Mouse (Mus musculus) small intestine, adult 2 months (tissue): ENCODE measurements around the gene Ap1g1. TPM values are rescaled to one million over a fixed set of nuclear protein-coding genes. Genes with fewer than 3 reads are reported as not detected.
A peak's percentile ranks its signal among the peaks of the same experiment; 100 is the strongest.

Experiments
- H3K27ac ChIP-seq: fragments of 200-500 bp; 2 replicates; pipeline ENCODE4 v1.5.1; 2012; ENCODE audit warnings: low read depth, low read length, control low read depth, inconsistent platforms; ENCODE audit not compliant: insufficient read depth
- H3K27me3 ChIP-seq: fragments of 200-500 bp; 2 replicates; pipeline ENCODE4 v1.6.1; 2012; ENCODE audit warnings: mild to moderate bottlenecking, moderate library complexity, low read length, inconsistent platforms; ENCODE audit not compliant: control insufficient read depth, insufficient read depth
- H3K36me3 ChIP-seq: fragments of 200-500 bp; 2 replicates; pipeline ENCODE4 v1.6.1; 2012; ENCODE audit warnings: mild to moderate bottlenecking, low read length, control low read depth, inconsistent platforms; ENCODE audit not compliant: control insufficient read depth, insufficient read depth
- H3K4me1 ChIP-seq: fragments of 200-500 bp; 2 replicates; pipeline ENCODE4 v1.6.1; 2012; ENCODE audit warnings: low read length, inconsistent platforms, mixed read lengths; ENCODE audit not compliant: control insufficient read depth, insufficient read depth, insufficient read length
- H3K4me3 ChIP-seq: fragments of 200-500 bp; 2 replicates; pipeline ENCODE4 v1.5.1; 2012; ENCODE audit warnings: low read depth, mild to moderate bottlenecking, control low read depth, inconsistent platforms, low read length, moderate library complexity
- CTCF ChIP-seq: fragments of 200-500 bp; IDR thresholded peaks from 2 replicates; pipeline ENCODE4 v1.5.1; 2012; ENCODE audit warnings: low read depth, mild to moderate bottlenecking, control low read depth, inconsistent platforms, low read length, moderate library complexity, mixed read lengths; ENCODE audit not compliant: insufficient replicate concordance, insufficient read length; ENCODE audit errors: extremely low read depth
- POLR2A ChIP-seq: fragments of 200-500 bp; IDR thresholded peaks from 2 replicates; pipeline ENCODE4 v1.6.1; 2012; ENCODE audit warnings: low read depth, mild to moderate bottlenecking, control low read depth, inconsistent platforms, low read length, moderate library complexity
- WGBS: fragments of 180-500 bp; shearing (Covaris S2); methylation state at CpG from one replicate; pipeline ENCODE4 v1.1.7; 2018; 5-methylcytosine and 5-hydroxymethylcytosine counted together
- polyA plus RNA-seq: library from polyadenylated mRNA; depleted of rRNA; stranded (reverse); fragments of >200 nt; gene quantifications from 2 replicates; pipeline ENCODE4 v1.2.3, GENCODE M21; 2012

Ap1g1 gene
- polyA plus RNA-seq, 1 experiment: 18.8 TPM

GRCm38 (mm10) chr8:109839822-109840221, 61.5 kb downstream of the Ap1g1 start:
- Histone ChIP-seq H3K27ac (no peak overlapping the region), H3K27me3 (no peaks in the 10 kb centered on the region), H3K4me3 (no peak overlapping the region), H3K4me1 (no peaks in the 10 kb centered on the region), H3K36me3 (peaks cover 42% of the 10 kb centered on the region)
- WGBS: 95% methylated on average over 2 of the region's 2 CpGs
- TF ChIP-seq POLR2A (no peak), CTCF (no peak)

DNA sequence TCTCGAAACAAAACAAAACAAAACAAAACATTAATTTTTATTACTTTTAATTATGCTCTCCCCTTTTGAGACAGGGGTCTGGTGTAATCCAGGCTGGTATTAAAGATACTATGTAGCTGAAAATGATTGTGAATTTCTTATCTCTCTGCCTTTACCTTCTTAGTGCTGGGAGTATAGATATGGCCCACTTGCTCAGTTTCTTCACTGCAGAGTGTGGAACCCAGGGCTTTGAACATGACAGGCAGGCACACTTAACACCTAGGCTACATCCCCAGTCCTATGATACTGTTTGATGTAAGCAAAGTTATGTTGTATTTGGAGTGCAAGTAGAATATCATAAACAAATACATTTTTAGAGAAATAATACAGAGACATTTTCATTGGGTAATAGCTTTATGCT, 64.1 kb downstream of the Ap1g1 start:
- H3K36me3 ChIP-seq: peaks cover 43% of the 10 kb centered on the region
- no peaks in the 10 kb centered on the region for H3K27me3 ChIP-seq
- H3K27ac ChIP-seq: no peak overlapping the region
- H3K4me1 ChIP-seq: no peaks in the 10 kb centered on the region
- H3K4me3 ChIP-seq: no peak overlapping the region
- WGBS: 100% methylated on average over 1 of the region's 1 CpGs
- TF ChIP-seq CTCF: no peak
- TF ChIP-seq POLR2A: no peak

DNA sequence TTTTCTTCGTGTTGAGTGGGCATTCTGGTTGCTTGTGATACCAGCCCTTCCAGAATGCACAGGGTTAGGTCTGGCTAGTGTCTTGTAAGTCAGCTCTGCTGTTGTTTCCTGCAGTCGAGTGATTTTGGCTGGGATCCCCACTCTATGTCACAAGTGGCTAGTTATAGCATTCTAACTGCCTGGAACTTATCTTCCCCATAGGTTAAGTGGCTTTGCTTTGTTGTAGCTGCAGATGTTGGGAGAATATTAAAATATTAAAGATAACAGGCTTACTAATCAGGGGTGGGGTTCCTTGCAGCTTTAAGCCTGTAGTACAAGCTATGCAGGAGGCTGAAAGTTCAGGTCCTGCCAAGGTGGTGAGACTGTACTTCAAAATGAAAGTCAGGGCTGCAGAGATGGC, 69.5 kb downstream of the Ap1g1 start:
- H3K36me3 ChIP-seq: peaks cover 52% of the 10 kb centered on the region
- H3K4me3 ChIP-seq: no peak overlapping the region
- WGBS: 34% methylated on average over 2 of the region's 2 CpGs
- no peak for TF ChIP-seq CTCF
- no peak for TF ChIP-seq POLR2A
- H3K4me1 ChIP-seq: no peaks in the 10 kb centered on the region
- no peak overlapping the region for H3K27ac ChIP-seq
- H3K27me3 ChIP-seq: no peaks in the 10 kb centered on the region

- TF ChIP-seq POLR2A (no peak), CTCF (no peak)
- 91% methylated on average over 3 of the region's 3 CpGs for WGBS
- H3K27me3 ChIP-seq: no peaks in the 10 kb centered on the region
- H3K4me1 ChIP-seq: no peaks in the 10 kb centered on the region
- H3K4me3 ChIP-seq: no peak overlapping the region
- no peak overlapping the region for H3K27ac ChIP-seq
- peaks cover 48% of the 10 kb centered on the region for H3K36me3 ChIP-seq
Observed at GRCm38 (mm10) chr8:109848981-109849380, 70.6 kb downstream of the Ap1g1 start.

DNA sequence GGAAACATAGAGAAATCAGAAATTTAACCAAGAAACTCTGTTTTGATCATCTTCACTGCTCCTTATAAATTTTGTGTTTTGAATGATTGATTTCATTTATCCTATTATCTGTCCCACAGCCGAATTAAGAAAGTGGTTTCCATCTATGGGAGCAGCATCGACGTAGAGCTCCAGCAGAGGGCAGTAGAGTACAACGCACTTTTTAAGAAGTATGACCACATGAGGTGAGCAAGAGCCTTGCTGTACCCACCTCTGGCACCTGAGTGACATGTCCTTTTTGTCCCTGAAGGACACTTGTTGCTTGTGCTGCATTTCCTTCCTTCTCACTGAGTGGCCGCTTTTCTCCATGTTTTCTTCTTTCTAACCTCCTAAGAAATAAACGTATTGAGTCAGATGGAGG, 75.1 kb downstream of the Ap1g1 start:
- Histone ChIP-seq H3K27ac (no peak overlapping the region), H3K4me3 (no peak overlapping the region), H3K4me1 (peaks cover 2% of the 10 kb centered on the region; the same call in 1 of the 2 replicates), H3K27me3 (no peaks in the 10 kb centered on the region), H3K36me3 (peaks cover 58% of the 10 kb centered on the region)
- 32% methylated on average over 6 of the region's 6 CpGs for WGBS
- peak; percentile 78; the same call in 1 of the 2 replicates for TF ChIP-seq CTCF
- TF ChIP-seq POLR2A: no peak

- H3K4me1 ChIP-seq: peaks cover 2% of the 10 kb centered on the region; the same call in 1 of the 2 replicates
- no peak overlapping the region for H3K4me3 ChIP-seq
- H3K27me3 ChIP-seq: no peaks in the 10 kb centered on the region
- peaks cover 60% of the 10 kb centered on the region for H3K36me3 ChIP-seq
- 88% methylated on average over 4 of the region's 4 CpGs for WGBS
- no peak overlapping the region for H3K27ac ChIP-seq
- TF ChIP-seq POLR2A: no peak
- no peak for TF ChIP-seq CTCF
Observed at GRCm38 (mm10) chr8:109854522-109854921, 76.2 kb downstream of the Ap1g1 start.

GRCm38 (mm10) chr8:109855451-109855850, 77.1 kb downstream of the Ap1g1 start:
- H3K27me3 ChIP-seq: no peaks in the 10 kb centered on the region
- no peak overlapping the region for H3K4me3 ChIP-seq
- TF ChIP-seq CTCF (no peak), POLR2A (no peak)
- peaks cover 2% of the 10 kb centered on the region; the same call in 1 of the 2 replicates for H3K4me1 ChIP-seq
- H3K27ac ChIP-seq: peak overlapping the region; percentile 75; the same call in 1 of the 2 replicates
- peaks cover 59% of the 10 kb centered on the region for H3K36me3 ChIP-seq
- 42% methylated on average over 6 of the region's 6 CpGs for WGBS
